Mouse (Mus musculus) bone marrow macrophage, adult 2 months (primary cell): ENCODE measurements around the gene Tmem81.

Experiments
- CTCF ChIP-seq: IDR thresholded peaks from 2 replicates; pipeline ENCODE4 v1.5.1; 2012; ENCODE audit warnings: low read depth, mild to moderate bottlenecking, low read length, moderate library complexity
- POLR2A ChIP-seq: IDR thresholded peaks from 2 replicates; pipeline ENCODE4 v1.6.1; 2012; ENCODE audit warnings: mild to moderate bottlenecking, low read depth, low read length, borderline replicate concordance

DNA sequence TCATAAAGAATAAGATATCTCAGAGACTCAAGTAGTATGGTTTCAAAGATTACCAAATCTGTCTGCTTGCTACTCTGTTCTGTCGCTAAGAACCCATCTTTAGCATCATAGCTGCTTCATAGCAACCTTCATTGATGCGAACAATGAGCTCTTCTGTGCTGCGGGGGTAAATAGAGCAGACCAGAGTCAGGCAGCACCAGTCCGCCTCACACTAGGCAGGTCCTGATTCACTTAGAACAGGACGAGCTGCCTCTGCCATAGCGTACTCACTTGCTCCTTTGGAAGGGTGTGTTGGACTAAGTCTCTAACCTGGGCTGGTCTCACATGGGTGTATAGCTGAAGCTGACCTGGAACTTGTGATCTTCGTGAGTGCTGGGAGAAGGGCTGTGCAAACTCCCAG is at the start of gene Tmem81:
- TF ChIP-seq CTCF, result no peak
- no peak for TF ChIP-seq POLR2A
